ENCODE assay signal across 13 mouse cellular contexts in the genomic region with DNA sequence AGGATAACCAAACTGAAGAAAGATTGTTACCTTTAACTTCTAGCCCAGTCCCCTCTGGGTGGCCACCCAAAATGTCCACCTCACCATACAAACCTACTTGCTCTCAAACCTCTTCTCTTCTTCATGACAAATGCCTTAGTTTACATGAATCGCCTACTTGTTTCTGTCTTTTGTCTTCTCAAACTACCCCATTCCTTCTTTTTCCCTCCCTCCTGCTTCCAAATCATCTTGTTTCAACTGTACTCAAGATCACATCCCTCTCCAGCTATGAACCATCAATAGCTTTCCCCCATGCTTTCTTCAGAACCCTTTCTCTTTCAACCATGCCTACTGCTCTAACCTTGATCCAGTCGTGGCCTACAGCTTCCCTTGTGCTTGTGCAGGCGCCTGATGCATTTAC. TPM values are rescaled to one million over a fixed set of nuclear protein-coding genes. Genes with fewer than 3 reads are reported as not detected.
"Had no signal": no experiment of that assay in that cellular context is flagged by ENCODE, and none has a peak within 500 bp of the region (broad histone marks: within the 10 kb centered on the region; RNA-seq: fewer than 3 reads in every experiment).

No protein-coding gene starts in this region.

- DNase-seq: liver, embryonic 13.5 days; liver, postnatal 0 days; lung, adult 2 months; lung, postnatal 14 days; lung, postnatal 36 days; midbrain, embryonic 14.5 days; retina, postnatal 1 day; right cerebral cortex, adult 18-20 months; right cerebral cortex, postnatal 25 days; thymus, adult 2 months; thymus, postnatal 36 days had no signal

- ATAC-seq: liver, postnatal 0 days; lung, postnatal 0 days had no signal

RNA-seq across cellular contexts. Expression of gene Tenm4, which starts 36.0 kb away (rescaled TPM):
- total RNA-seq: megakaryocyte progenitor cell, adult 5-6 weeks had no signal
